Mouse (Mus musculus) megakaryocyte, embryonic 14.5 days (primary cell): ENCODE measurements around the gene Meis1. TPM values are rescaled to one million over a fixed set of nuclear protein-coding genes. Genes with fewer than 3 reads are reported as not detected.

Experiments used
- H3K27me3 ChIP-seq: replicated peaks from 2 replicates; pipeline ENCODE3; 2012; ENCODE audit warnings: inconsistent platforms
- H3K36me3 ChIP-seq: replicated peaks from 2 replicates; pipeline ENCODE3; 2012; ENCODE audit warnings: low read length, inconsistent platforms, mixed read lengths
- H3K4me1 ChIP-seq: 2 replicates; pipeline ENCODE4 v1.6.1; 2012; ENCODE audit warnings: inconsistent platforms
- H3K4me3 ChIP-seq: replicated peaks from 2 replicates; pipeline ENCODE3; 2012; ENCODE audit warnings: moderate library complexity, mild to moderate bottlenecking, inconsistent platforms
- H3K9me3 ChIP-seq: 2 replicates; pipeline ENCODE4 v1.6.1; 2012; ENCODE audit warnings: inconsistent platforms
- FLI1 ChIP-seq: IDR thresholded peaks from 2 replicates; pipeline ENCODE4 v1.6.1; 2012; ENCODE audit warnings: low read length, inconsistent platforms, mixed read lengths
- GATA1 ChIP-seq: IDR thresholded peaks from 3 replicates; pipeline ENCODE4 v1.6.1; 2012; ENCODE audit warnings: mixed read lengths, low read length, inconsistent platforms, borderline replicate concordance
- polyA plus RNA-seq: library from polyadenylated mRNA; stranded (reverse); fragments of >175 nt; gene quantifications from 2 replicates; pipeline ENCODE4 v1.2.3, GENCODE M21; 2012; ENCODE audit warnings: low replicate concordance; ENCODE audit not compliant: insufficient read depth

The Meis1 gene
- polyA plus RNA-seq, 1 experiment, result 121 TPM

DNA sequence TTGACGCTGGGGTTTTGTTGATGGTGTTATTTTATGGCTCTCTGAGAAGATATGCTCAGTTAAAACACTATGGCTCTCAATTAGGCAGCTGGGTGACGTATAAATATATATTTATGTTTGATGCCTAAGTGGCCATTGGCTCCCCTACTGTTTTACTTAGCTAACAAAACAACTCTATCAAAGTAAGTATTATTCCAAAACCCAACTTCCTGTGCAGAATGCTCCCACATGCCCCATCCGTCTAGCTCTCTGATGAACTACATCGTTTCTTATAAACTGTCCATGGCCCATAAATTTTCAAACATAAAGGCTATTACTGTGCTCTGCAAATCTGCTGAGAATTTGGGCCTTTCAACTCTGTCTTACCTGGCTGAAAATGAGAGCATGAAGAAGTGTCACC is 168.0 kb downstream of the Meis1 start:
- Histone ChIP-seq H3K27me3 (no peaks in the 10 kb centered on the region), H3K36me3 (no peaks in the 10 kb centered on the region), H3K9me3 (no peaks in the 10 kb centered on the region), H3K4me1 (no peaks in the 10 kb centered on the region), H3K4me3 (no peak overlapping the region)
- TF ChIP-seq FLI1, result no peak
- no peak for TF ChIP-seq GATA1

DNA sequence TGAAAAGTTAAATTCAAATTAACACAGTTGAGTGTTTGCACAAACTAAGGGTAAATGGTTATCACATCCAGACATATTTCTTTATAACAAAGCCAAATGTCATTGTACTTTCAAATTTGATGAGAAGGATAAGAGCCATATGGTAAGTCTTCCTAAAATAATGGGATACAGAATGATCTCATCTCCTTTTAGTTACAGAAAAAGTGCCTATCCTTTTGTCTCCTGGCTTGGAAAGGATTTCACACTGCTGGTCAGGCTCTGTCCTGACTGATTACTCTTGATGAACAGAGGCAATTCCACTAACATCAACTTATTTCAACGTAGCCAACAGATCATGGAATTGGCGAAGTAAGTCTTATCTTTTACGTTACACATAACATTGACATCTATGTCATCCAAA is 171.1 kb downstream of the Meis1 start:
- H3K27me3 ChIP-seq, result no peaks in the 10 kb centered on the region
- H3K4me1 ChIP-seq, result no peaks in the 10 kb centered on the region
- no peaks in the 10 kb centered on the region for H3K9me3 ChIP-seq
- no peak overlapping the region for H3K4me3 ChIP-seq
- TF ChIP-seq FLI1, result no peak
- TF ChIP-seq GATA1, result no peak
- H3K36me3 ChIP-seq, result no peaks in the 10 kb centered on the region

DNA sequence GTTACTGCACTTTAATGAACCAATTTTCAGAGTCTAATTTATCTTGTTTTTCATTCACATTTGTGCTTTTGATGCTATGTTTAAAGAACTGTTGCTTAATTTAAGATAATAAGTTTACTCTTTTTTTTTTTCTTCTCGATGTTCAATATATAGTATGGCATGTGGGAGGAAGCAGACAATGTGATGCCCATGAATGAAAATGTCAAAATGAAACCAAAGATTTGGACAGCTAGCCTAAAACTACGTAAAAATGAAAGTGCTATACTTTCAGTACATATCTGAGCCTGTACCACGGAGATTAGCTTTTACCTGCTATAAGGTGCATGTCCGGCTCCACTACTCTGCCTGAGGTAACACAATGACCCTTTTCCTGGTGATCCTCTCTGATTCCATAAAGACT is 172.3 kb downstream of the Meis1 start:
- H3K36me3 ChIP-seq, result no peaks in the 10 kb centered on the region
- TF ChIP-seq FLI1 (no peak), GATA1 (no peak)
- H3K4me1 ChIP-seq, result no peaks in the 10 kb centered on the region
- H3K9me3 ChIP-seq, result no peaks in the 10 kb centered on the region
- no peak overlapping the region for H3K4me3 ChIP-seq
- no peaks in the 10 kb centered on the region for H3K27me3 ChIP-seq

DNA sequence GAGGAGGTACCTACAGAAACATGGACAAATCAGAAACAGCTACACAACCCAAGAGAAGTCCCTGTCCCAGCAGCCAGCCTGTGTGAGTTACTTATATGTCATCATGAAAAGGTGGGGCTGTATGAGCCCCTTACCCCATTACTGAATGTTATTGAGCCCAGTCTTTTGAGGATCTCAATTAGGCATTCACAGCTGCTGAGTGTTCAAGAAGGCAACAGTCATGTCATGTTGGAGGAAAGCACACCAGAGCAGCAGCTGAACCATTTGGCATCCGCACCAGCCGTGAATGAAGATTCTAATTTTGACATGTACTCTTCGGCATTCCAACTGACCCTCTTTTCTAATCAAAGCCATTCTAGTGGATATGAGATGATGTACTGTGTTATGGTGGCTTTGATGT is 172.9 kb downstream of the Meis1 start:
- Histone ChIP-seq H3K27me3 (no peaks in the 10 kb centered on the region), H3K9me3 (no peaks in the 10 kb centered on the region)

DNA sequence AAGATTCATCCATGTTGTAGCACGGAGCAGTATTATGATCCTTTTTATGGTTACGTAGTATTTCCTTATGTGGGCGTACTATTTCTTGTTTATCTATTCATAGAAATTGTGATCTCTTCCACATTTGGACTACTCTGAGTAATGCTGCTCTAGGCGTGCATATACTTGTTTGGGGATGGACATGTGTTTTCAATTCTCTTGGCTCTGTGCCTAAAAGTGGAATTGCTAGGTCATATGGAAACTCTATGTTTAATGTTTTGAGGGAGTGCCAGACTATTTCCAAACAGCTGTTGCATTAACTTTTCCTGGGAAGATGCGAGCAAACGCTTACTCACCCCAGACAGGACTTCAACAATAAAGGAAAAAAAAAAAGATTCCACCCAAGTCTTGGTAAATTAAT is 173.3 kb downstream of the Meis1 start:
- no peaks in the 10 kb centered on the region for H3K4me1 ChIP-seq
- TF ChIP-seq FLI1 (no peak), GATA1 (no peak)
- H3K27me3 ChIP-seq, result no peaks in the 10 kb centered on the region
- no peaks in the 10 kb centered on the region for H3K9me3 ChIP-seq
- no peaks in the 10 kb centered on the region for H3K36me3 ChIP-seq
- no peak overlapping the region for H3K4me3 ChIP-seq

More for the DNA sequence above, 172.9 kb downstream of the Meis1 start:
- no peaks in the 10 kb centered on the region for H3K36me3 ChIP-seq
- TF ChIP-seq FLI1, result no peak
- no peak for TF ChIP-seq GATA1
- no peak overlapping the region for H3K4me3 ChIP-seq
- H3K4me1 ChIP-seq, result no peaks in the 10 kb centered on the region

DNA sequence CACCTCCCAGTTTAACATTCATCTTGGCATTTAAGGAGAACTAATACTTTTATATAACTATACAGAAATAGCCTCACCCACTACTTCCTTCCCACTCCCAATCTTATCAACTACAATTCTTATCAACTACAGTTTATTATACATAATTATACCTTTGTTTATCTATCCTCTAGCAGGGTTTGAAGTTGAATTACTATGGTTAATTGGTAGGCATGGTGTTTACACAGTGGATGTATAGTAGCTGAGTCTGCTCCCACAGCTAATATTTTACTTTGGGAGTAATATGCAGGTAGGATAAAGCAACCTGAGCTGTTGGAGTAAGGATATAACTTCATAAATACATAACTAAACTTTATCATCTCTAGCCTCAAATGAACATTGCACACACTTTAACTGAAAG is 188.7 kb downstream of the Meis1 start:
- Histone ChIP-seq H3K9me3 (no peaks in the 10 kb centered on the region), H3K27me3 (peaks cover 2% of the 10 kb centered on the region), H3K36me3 (no peaks in the 10 kb centered on the region), H3K4me1 (no peaks in the 10 kb centered on the region), H3K4me3 (no peak overlapping the region)
- no peak for TF ChIP-seq GATA1
- no peak for TF ChIP-seq FLI1
